Mouse (Mus musculus): ENCODE data around the gene Antxr2. TPM values are rescaled to one million over a fixed set of nuclear protein-coding genes. Genes with fewer than 3 reads are reported as not detected.

Antxr2 gene
- 21.7 TPM for polyA plus RNA-seq (2014; fragmentation: Illumina TruSeq; extraction: RNeasy Lipid Tissue Mini Kit (QIAGEN cat#74804); ENCODE audit: low read depth, low replicate concordance)

DNA sequence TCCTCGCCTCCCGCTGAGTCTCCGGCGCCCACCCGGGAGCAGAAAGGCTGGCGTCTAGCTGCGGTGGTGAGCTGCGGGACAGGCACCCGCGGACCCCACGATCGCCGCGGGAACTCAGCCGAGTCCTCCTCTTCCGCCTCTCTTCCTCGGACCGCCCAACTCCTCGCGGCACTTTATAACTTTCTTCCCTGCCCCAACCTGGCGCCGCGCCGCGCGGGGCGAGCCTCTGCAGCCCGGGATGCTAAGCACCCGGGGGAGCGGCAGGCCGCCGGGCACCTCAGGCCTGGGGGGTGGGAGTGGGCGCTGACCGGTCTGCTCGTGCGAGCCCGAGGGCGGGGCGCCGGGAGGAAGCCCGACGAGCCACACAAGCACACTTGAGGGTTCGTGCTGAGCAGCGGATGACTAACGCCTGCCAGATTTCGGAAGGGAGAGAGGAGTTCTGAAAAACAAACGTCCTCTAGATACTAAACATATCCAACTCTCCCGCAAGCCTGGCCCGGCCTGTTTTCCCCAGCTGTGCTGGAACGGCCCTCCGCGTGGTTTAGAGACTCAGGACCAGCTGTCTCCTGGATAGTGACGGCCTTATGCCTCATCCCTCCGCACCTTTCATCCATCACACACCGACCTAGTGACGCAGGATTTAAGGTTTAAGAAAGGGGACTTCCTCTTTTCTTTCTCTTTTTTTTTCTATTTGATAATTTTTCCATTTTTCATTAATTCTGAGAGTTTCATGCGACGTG lies at the start of gene Antxr2:
Gene Antxr2, minus strand, starts transcription at position 142 of the 740 bp plus-strand sequence.

Other genes starting within 250 kb of the Antxr2 start
- gene Prdm8, start 136.2 kb upstream of the Antxr2 start, polyA plus RNA-seq (2014; fragmentation: Illumina TruSeq; extraction: RNeasy Lipid Tissue Mini Kit (QIAGEN cat#74804); ENCODE audit: low read depth, low replicate concordance): 0.35 TPM
- not detected for gene Fgf5, start 223.1 kb upstream of the Antxr2 start, polyA plus RNA-seq (2014; fragmentation: Illumina TruSeq; extraction: RNeasy Lipid Tissue Mini Kit (QIAGEN cat#74804); ENCODE audit: low read depth, low replicate concordance)

Measured in adipose tissue, adult 10 weeks (tissue).